Mouse (Mus musculus) limb, embryonic 12.5 days (tissue): Measurements from ENCODE around the gene Pax3. TPM values are rescaled to one million over a fixed set of nuclear protein-coding genes. Genes with fewer than 3 reads are reported as not detected.

Experiments
- ATAC-seq: fragments of 200-750 bp; cut with Nextera tagmentation; 2 replicates; pipeline ENCODE4 v1.8.0; 2017; ENCODE audit warnings: low read depth, moderate TSS enrichment; ENCODE audit not compliant: insufficient number of reproducible peaks, insufficient read depth, low FRiP score, low TSS enrichment
- H3K27ac ChIP-seq: fragments of 300-500 bp; sonication (generic); 2 replicates; pipeline ENCODE4 v1.5.1; 2016; ENCODE audit warnings: mild to moderate bottlenecking, moderate library complexity
- H3K27me3 ChIP-seq: fragments of 300-500 bp; sonication (generic); 2 replicates; pipeline ENCODE4 v1.6.1; 2016; ENCODE audit warnings: mild to moderate bottlenecking, moderate library complexity
- H3K36me3 ChIP-seq: fragments of 300-500 bp; sonication (generic); 2 replicates; pipeline ENCODE4 v1.6.1; 2016; ENCODE audit warnings: mild to moderate bottlenecking, moderate library complexity
- H3K4me1 ChIP-seq: fragments of 300-500 bp; sonication (generic); replicated peaks from 2 replicates; pipeline ENCODE4 v1.6.1; 2016
- H3K4me2 ChIP-seq: fragments of 300-500 bp; sonication (generic); 2 replicates; pipeline ENCODE4 v1.6.1; 2016; ENCODE audit warnings: mild to moderate bottlenecking, moderate library complexity
- H3K4me3 ChIP-seq: fragments of 300-500 bp; sonication (generic); replicated peaks from 2 replicates; pipeline ENCODE4 v1.5.1; 2016; ENCODE audit warnings: mild to moderate bottlenecking
- H3K9ac ChIP-seq: fragments of 300-500 bp; sonication (generic); replicated peaks from 2 replicates; pipeline ENCODE4 v1.6.1; 2016; ENCODE audit warnings: mild to moderate bottlenecking, moderate library complexity
- H3K9me3 ChIP-seq: fragments of 300-500 bp; sonication (generic); 2 replicates; pipeline ENCODE4 v1.6.1; 2016; ENCODE audit warnings: mild to moderate bottlenecking, moderate library complexity
- WGBS: fragments of 180-500 bp; shearing (Covaris S2); methylation state at CpG from one replicate; pipeline ENCODE4 v1.1.7; 2016; 5-methylcytosine and 5-hydroxymethylcytosine counted together
- polyA plus RNA-seq: library from polyadenylated mRNA; unstranded; fragments of >200 nt; fragmentation: Nextera tagmentation; extraction: Ambion mirVana; gene quantifications from 2 replicates; pipeline ENCODE4 v1.2.1, GENCODE M21; 2016

Gene Pax3
- polyA plus RNA-seq, 1 experiment from 2014 or later = 1.6 TPM

DNA sequence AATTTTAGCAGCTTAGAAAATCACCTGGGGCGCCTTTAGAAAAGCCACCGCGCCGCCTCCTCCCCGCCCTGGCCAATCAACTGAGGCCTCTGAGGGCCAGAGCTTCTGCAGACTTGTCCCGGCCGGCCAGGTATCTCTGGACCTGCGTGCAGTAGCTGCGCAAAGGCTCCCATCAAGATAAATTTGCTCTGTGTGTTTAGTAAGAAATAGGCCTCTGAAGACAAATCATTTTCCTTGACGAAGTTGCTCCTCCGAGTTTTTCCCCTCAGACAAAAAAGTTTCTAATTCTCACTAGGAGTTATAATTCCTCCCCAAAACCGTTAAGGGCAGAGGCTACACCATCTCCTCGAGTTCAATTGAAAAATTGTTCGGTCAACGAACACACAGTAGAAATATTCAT, 13.6 kb upstream of the Pax3 start:
- under 1% methylated on average over 15 of the region's 15 CpGs for WGBS

DNA sequence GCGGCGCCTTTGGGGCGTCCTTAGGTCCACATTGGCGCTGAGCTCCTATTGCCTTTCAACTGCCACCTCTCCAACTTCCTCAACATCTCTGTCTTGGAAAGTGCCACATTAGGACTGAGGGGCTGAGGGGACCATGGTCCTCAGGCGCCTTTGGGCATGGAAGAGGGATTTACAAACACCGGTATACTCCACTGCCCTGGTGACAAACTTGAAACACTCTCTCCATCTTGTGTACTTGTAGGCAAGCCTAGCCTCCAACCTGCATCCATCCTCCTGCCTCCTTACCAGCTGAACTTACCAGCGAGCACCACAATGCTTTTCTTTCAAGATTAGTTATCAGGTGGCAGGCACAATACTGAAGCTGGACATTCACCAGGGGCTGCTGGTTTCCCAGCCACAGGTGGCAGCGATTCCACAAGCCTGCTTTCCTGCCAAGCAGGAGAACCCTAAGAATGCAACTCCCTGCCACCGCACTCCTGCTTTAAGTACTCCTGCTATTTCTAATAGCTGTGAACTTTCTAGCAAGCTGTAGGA, 11.4 kb upstream of the Pax3 start:
- H3K4me1 ChIP-seq = peaks cover 7% of the 10 kb centered on the region
- ATAC-seq = no peak
- no peak overlapping the region for H3K4me3 ChIP-seq
- H3K9ac ChIP-seq = no peak overlapping the region
- H3K27ac ChIP-seq = no peak overlapping the region
- 3% methylated on average over 9 of the region's 9 CpGs for WGBS
- no peak overlapping the region for H3K4me2 ChIP-seq
- no peaks in the 10 kb centered on the region for H3K9me3 ChIP-seq
- H3K36me3 ChIP-seq = no peaks in the 10 kb centered on the region
- peaks cover 98% of the 10 kb centered on the region for H3K27me3 ChIP-seq

More for the DNA sequence above, 13.6 kb upstream of the Pax3 start:
- no peak for ATAC-seq
- H3K27ac ChIP-seq = no peak overlapping the region
- peaks cover 2% of the 10 kb centered on the region; the same call in 1 of the 2 replicates for H3K4me1 ChIP-seq
- H3K4me3 ChIP-seq = no peak overlapping the region
- no peaks in the 10 kb centered on the region for H3K9me3 ChIP-seq
- H3K27me3 ChIP-seq = peaks cover 95% of the 10 kb centered on the region
- no peak overlapping the region for H3K4me2 ChIP-seq
- H3K9ac ChIP-seq = no peak overlapping the region
- no peaks in the 10 kb centered on the region for H3K36me3 ChIP-seq

GRCm38 (mm10) chr1:78204341-78204740, 7.4 kb upstream of the Pax3 start:
- Histone ChIP-seq H3K4me2 (no peak overlapping the region), H3K36me3 (no peaks in the 10 kb centered on the region), H3K4me3 (no peak overlapping the region), H3K27ac (no peak overlapping the region), H3K4me1 (peaks cover 12% of the 10 kb centered on the region), H3K9ac (no peak overlapping the region), H3K9me3 (no peaks in the 10 kb centered on the region), H3K27me3 (peaks cover 96% of the 10 kb centered on the region)
- WGBS = 15% methylated on average over 4 of the region's 4 CpGs
- ATAC-seq = no peak

DNA sequence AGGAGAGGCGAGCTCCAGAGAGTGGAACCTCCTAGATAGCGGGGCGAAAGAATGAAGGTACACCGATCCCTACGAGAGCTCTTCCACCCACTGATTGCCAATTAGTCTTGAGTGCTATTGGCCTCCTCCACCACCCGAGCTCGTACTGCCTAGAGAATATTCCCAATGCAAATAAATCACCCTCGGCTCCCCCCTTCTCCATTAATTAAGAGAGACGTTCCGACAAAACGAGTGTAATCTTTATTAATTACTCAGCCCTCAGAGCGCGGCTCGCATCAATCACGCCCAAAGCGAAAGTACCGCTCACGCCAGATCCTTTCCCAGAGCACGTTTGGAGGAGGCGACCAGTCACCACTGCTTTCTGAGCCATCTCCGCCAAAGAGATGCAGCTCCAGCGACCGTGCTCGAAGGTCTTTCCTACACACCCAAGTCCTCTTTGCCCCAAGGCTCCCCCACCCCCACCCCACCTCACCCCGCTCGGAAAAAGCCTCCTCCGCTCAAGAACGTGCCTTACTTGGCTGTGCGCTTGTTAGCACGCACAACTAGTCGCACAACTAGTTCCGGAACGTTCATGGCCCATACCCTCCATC, 6.8 kb upstream of the Pax3 start:
- under 1% methylated on average over 33 of the region's 33 CpGs for WGBS
- Histone ChIP-seq H3K4me1 (peaks cover 12% of the 10 kb centered on the region), H3K4me2 (peak overlapping the region; percentile 50), H3K27ac (no peak overlapping the region), H3K36me3 (no peaks in the 10 kb centered on the region), H3K27me3 (peaks cover 96% of the 10 kb centered on the region), H3K4me3 (peak overlapping the region; percentile 30), H3K9me3 (no peaks in the 10 kb centered on the region), H3K9ac (no peak overlapping the region)
- ATAC-seq = no peak

- H3K9me3 ChIP-seq = no peaks in the 10 kb centered on the region
- H3K4me2 ChIP-seq = peak overlapping the region; percentile 50
- peak overlapping the region; percentile 30 for H3K4me3 ChIP-seq
- no peaks in the 10 kb centered on the region for H3K36me3 ChIP-seq
- peaks cover 12% of the 10 kb centered on the region for H3K4me1 ChIP-seq
- H3K9ac ChIP-seq = no peak overlapping the region
- ATAC-seq = no peak
- H3K27ac ChIP-seq = no peak overlapping the region
- peaks cover 96% of the 10 kb centered on the region for H3K27me3 ChIP-seq
- under 1% methylated on average over 14 of the region's 14 CpGs for WGBS
Observed at GRCm38 (mm10) chr1:78203086-78203614, 6.2 kb upstream of the Pax3 start.

GRCm38 (mm10) chr1:78202466-78203085, 5.6 kb upstream of the Pax3 start:
- Histone ChIP-seq H3K9ac (no peak overlapping the region), H3K27ac (no peak overlapping the region)
- ATAC-seq = no peak

DNA sequence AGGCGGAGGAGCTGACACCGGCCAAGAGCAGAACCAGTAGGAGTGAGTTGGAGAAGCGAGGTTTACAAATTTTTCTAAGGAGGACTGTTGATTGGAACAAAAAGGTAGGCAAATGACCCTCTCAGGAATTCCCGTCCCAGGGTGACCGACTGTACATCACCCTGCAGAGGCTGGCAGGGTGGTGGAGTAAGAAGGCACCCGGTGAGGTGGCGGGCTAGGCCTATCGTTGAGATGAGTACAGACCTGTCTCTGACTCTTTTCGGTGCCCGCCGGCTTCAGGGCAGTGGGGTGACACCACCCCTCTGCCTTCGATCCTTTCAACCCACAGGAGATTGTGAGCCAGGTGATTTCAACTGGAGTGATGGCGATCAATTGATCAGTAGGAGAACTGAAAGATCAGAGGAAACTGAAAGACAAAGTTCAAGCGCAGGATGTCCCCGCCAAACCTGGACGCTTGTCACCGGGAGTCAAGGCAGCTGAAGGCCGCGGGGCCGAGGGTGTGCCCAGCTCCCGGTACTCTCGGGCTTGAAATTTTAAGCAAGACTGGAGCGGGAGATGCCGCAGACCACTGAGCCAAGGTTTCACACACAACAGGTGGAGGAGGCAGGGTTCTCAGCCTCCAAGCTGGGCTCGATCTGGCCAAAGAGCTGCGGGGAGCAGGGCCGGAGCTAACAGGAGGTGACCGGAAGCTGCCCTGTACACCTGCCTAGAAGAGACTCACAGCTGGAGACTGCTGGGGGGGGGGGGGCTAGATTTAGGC, 4.5 kb upstream of the Pax3 start:
- H3K27me3 ChIP-seq = peaks cover 96% of the 10 kb centered on the region
- no peak overlapping the region for H3K27ac ChIP-seq
- H3K4me3 ChIP-seq = no peak overlapping the region
- H3K9me3 ChIP-seq = no peaks in the 10 kb centered on the region
- H3K4me1 ChIP-seq = peaks cover 19% of the 10 kb centered on the region
- H3K9ac ChIP-seq = no peak overlapping the region
- H3K36me3 ChIP-seq = no peaks in the 10 kb centered on the region
- WGBS = under 1% methylated on average over 28 of the region's 28 CpGs
- no peak for ATAC-seq
- no peak overlapping the region for H3K4me2 ChIP-seq

More at GRCm38 (mm10) chr1:78202466-78203085, 5.6 kb upstream of the Pax3 start:
- H3K4me1 ChIP-seq = peaks cover 12% of the 10 kb centered on the region
- peak overlapping the region; percentile 50; the same call in 1 of the 2 replicates for H3K4me2 ChIP-seq
- no peaks in the 10 kb centered on the region for H3K9me3 ChIP-seq
- H3K27me3 ChIP-seq = peaks cover 96% of the 10 kb centered on the region
- no peak overlapping the region for H3K4me3 ChIP-seq
- no peaks in the 10 kb centered on the region for H3K36me3 ChIP-seq
- 2% methylated on average over 23 of the region's 23 CpGs for WGBS

DNA sequence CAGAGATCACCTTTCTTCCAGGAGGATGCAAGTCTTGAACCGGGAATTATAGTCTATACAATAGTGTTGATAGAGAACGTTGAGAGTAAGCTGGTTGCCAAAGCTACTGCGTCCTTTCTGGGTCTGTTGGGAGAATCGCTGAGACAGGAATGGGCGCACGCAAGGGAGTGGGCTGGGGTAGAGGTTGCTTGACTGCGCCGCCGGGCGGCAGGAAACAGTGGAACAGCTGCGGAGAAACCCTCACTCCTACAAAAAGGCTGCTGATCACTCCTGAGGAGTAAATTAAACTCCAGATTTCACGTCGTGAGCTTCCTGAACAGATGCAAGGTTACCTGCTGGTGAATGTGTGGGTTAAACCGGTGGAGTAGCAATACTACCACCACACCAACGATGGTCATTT, 3.3 kb upstream of the Pax3 start:
- no peak overlapping the region for H3K4me2 ChIP-seq
- H3K27ac ChIP-seq = no peak overlapping the region
- H3K36me3 ChIP-seq = no peaks in the 10 kb centered on the region
- H3K27me3 ChIP-seq = peaks cover 96% of the 10 kb centered on the region
- H3K4me1 ChIP-seq = peaks cover 22% of the 10 kb centered on the region
- H3K9me3 ChIP-seq = no peaks in the 10 kb centered on the region
- under 1% methylated on average over 15 of the region's 15 CpGs for WGBS
- no peak overlapping the region for H3K4me3 ChIP-seq
- no peak overlapping the region for H3K9ac ChIP-seq
- ATAC-seq = no peak

DNA sequence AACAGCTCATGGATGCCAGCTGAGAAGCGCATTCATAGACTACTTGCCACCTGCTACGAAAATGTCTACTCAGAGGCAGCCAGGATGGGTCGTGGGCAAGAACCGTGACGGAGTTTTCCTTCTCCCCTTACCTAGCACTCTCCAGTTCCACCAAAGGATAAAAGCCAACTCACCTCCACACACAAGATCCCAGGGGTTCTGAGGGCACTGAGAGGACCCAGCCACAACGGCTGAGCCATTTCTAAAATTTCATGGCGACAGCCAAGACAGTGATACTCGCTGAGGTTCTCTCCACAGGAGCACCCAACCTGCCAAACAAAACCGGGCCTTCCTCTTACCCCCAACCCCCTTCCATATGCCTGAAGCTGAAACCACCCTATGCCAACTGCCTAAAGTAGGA, 2.3 kb upstream of the Pax3 start:
- Histone ChIP-seq H3K27me3 (peaks cover 96% of the 10 kb centered on the region), H3K27ac (no peak overlapping the region), H3K4me1 (peaks cover 22% of the 10 kb centered on the region), H3K4me2 (no peak overlapping the region), H3K36me3 (no peaks in the 10 kb centered on the region), H3K9ac (no peak overlapping the region), H3K9me3 (no peaks in the 10 kb centered on the region), H3K4me3 (no peak overlapping the region)
- 3% methylated on average over 9 of the region's 9 CpGs for whole genome bisulfite sequencing
- no peak for ATAC-seq

DNA sequence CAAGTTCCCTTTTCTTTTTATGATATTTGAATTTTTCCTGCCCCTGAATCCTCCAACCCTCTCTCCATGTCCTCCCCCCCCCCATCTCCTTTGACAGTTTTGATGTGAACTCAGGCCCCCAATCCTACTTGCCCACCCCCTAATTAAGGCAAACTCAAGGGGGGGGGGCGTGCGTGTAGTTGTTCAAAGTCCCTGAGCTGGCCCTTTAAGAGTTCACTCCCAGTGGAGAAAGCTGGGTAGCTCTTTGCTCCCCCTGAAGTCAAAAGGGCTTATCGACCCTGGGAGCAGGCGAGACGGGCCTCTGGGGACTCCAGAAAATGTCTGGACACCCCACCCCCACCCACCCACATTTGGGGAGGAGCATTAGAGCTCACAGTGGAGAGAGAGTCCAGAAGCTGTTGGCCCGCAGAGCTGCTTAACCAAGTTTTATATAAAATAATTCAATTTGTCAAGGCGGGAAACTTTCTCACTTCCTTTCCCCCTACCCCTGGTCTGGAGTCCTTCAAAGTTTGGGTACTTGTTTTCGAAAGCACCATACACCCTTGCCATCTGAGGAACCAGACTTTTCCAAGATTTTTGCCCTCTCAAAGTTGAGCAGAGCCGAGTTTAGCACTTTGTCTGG, 1.5 kb upstream of the Pax3 start:
- ATAC-seq = no peak
- Histone ChIP-seq H3K9me3 (no peaks in the 10 kb centered on the region), H3K4me3 (no peak overlapping the region), H3K27ac (no peak overlapping the region), H3K4me1 (peaks cover 20% of the 10 kb centered on the region), H3K27me3 (peaks cover 94% of the 10 kb centered on the region), H3K9ac (no peak overlapping the region), H3K4me2 (no peak overlapping the region), H3K36me3 (no peaks in the 10 kb centered on the region)
- WGBS = under 1% methylated on average over 9 of the region's 9 CpGs
